Comparison of ENCODE assay signal across 8 mouse cellular contexts in the genomic region with DNA sequence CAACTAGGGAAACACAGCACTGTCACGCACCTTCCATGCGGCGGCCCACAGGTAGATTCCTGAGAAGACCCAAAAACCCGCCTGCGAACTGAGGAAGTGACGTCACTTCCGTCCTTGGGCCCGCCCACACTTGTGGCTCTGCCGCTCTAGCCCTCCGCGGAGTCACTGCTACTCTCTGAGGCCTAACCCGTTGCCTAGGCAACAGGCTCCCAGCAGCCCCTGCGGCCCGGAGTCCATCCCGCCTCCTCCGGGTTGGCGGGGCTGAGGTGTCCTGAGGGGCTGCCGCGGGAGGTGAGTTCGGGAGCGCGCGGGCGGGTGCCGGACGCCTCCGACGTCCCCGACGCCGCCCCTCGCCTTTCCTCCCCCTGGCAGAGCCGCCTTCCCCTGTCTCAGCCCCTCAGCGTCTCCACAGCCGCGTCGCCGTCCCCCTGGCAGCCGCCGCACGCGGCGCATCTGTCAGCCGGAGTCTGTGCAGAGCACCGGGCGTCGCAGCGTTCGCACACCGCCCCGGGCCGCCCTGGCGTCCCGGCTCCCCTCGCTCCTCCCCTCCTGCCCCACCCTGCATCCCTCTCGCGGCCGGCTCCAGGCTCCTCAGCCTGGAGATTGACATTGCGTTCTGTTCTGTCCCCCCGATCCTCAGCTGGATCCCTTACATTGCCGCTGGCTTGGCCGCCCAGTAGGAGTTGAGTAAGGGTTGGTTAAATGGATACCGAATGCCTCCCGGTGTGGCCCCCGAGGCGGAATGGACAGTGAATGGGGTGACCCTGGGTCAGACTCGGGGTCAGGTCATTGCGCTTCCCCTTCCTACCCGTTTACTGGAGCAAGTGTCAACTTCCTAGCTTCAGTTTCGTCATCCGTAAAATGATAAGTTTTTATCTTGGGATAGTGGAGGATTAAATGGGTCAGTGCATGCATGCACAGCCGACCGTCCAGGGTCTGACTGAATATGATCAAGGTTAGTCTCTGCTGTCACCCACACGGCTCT. TPM values are rescaled to one million over a fixed set of nuclear protein-coding genes. Genes with fewer than 3 reads are reported as not detected.
DNase-seq lines count a peak whose midpoint lies in the region; ATAC-seq and TF ChIP-seq lines count a peak whose summit lies in the region.

A gene (minus strand): TSS at position 110 of the 985 bp plus-strand sequence.
A gene (plus strand): TSS at position 229 of the 985 bp plus-strand sequence.

- H3K4me3 ChIP-seq in C2C12 (ENCODE audit: insufficient read depth, poor library complexity, severe bottlenecking) (peak within 1 kb of the TSS; percentile 79), myocyte (peak within 1 kb of the TSS; percentile 92)
- H3K4me3 ChIP-seq in erythroblast, embryonic 14.5 days (replicated peaks), result peak within 1 kb of the TSS; percentile 90
- H3K4me3 ChIP-seq in heart, embryonic 11.5 days (ENCODE audit: low read depth, low read length), result peak within 1 kb of the TSS; percentile 82
- peak within 1 kb of the TSS; percentile 86 for H3K4me3 ChIP-seq in kidney, embryonic 16.5 days (ENCODE audit: low read length)
- peak within 1 kb of the TSS; percentile 73 for H3K4me3 ChIP-seq in liver, adult 2 months (ENCODE audit: insufficient read depth, low read depth, low read length)

- H3K27ac ChIP-seq in heart, embryonic 11.5 days (ENCODE audit: low read depth, low read length), result peak within 1 kb of the TSS; percentile 77
- peak within 1 kb of the TSS; percentile 79 for H3K27ac ChIP-seq in kidney, embryonic 16.5 days (ENCODE audit: low read length)
- H3K27ac ChIP-seq in liver, adult 2 months (replicated peaks; ENCODE audit: insufficient read depth, low read depth, low read length), result peak within 1 kb of the TSS; percentile 82

- WGBS in heart, embryonic 11.5 days (ENCODE audit: insufficient replicate concordance), result under 1% methylated on average over 70 of the region's 74 CpGs
- under 1% methylated on average over 68 of the region's 74 CpGs for WGBS in kidney, embryonic 16.5 days
- under 1% methylated on average over 71 of the region's 74 CpGs for WGBS in liver, adult 2 months

- H3K4me2 ChIP-seq in heart, embryonic 11.5 days, result peak within 1 kb of the TSS; percentile 93
- peak within 1 kb of the TSS; percentile 96 for H3K4me2 ChIP-seq in kidney, embryonic 16.5 days (replicated peaks; ENCODE audit: low read depth, low read length)
- H3K4me2 ChIP-seq in myocyte (ENCODE audit: low read depth), result peak within 1 kb of the TSS; percentile 100

- H3K9ac ChIP-seq in heart, embryonic 11.5 days (ENCODE audit: low read depth, low read length), result peak within 1 kb of the TSS; percentile 83
- peak within 1 kb of the TSS; percentile 90 for H3K9ac ChIP-seq in kidney, embryonic 16.5 days (replicated peaks; ENCODE audit: low read length)
- H3K9ac ChIP-seq in liver, adult 2 months (ENCODE audit: low read depth, low read length), result peak within 1 kb of the TSS; percentile 81

- peak; percentile 91 for TF ChIP-seq POLR2A in brain, embryonic 14.5 days (IDR thresholded peaks at IDR 0.05; ENCODE audit: borderline replicate concordance, extremely low read depth, insufficient read depth, insufficient read length, poor library complexity, severe bottlenecking)
- peak; percentile 32; the same call in 1 of the 2 replicates for TF ChIP-seq POLR2A in liver, adult 2 months (IDR thresholded peaks at IDR 0.05; ENCODE audit: extremely low read depth, insufficient read depth, low read length)
- peak; percentile 82 for TF ChIP-seq POLR2A in myocyte (IDR thresholded peaks at IDR 0.05; ENCODE audit: insufficient read length, low read depth)

- no peaks in the 10 kb centered on the region for H3K27me3 ChIP-seq in C2C12 (ENCODE audit: control insufficient read depth, insufficient read depth, insufficient read length)
- H3K27me3 ChIP-seq in erythroblast, embryonic 14.5 days (ENCODE audit: control insufficient read depth), result no peaks in the 10 kb centered on the region
- no peaks in the 10 kb centered on the region for H3K27me3 ChIP-seq in heart, embryonic 11.5 days (ENCODE audit: control insufficient read depth, insufficient read depth, low read length)
- no peaks in the 10 kb centered on the region for H3K27me3 ChIP-seq in kidney, embryonic 16.5 days (ENCODE audit: insufficient read depth, low read length)
- no peaks in the 10 kb centered on the region for H3K27me3 ChIP-seq in liver, adult 2 months (ENCODE audit: control insufficient read depth, insufficient read depth, low read length)
- H3K27me3 ChIP-seq in myocyte (ENCODE audit: control insufficient read depth, insufficient read depth, insufficient read length), result no peaks in the 10 kb centered on the region
- no peaks in the 10 kb centered on the region for H3K27me3 ChIP-seq in splenic B cell, adult 2 months (ENCODE audit: control insufficient read depth, insufficient read depth, low read length, poor library complexity, severe bottlenecking)

- H3K36me3 ChIP-seq in C2C12 (ENCODE audit: control insufficient read depth, insufficient read depth) (no peaks in the 10 kb centered on the region), myocyte (ENCODE audit: control insufficient read depth, insufficient read depth) (no peaks in the 10 kb centered on the region)
- H3K36me3 ChIP-seq in erythroblast, embryonic 14.5 days (ENCODE audit: control insufficient read depth), result peaks cover 25% of the 10 kb centered on the region
- H3K36me3 ChIP-seq in heart, embryonic 11.5 days (ENCODE audit: control insufficient read depth, insufficient read depth, low read length), result no peaks in the 10 kb centered on the region
- H3K36me3 ChIP-seq in kidney, embryonic 16.5 days (ENCODE audit: insufficient read depth, low read length), result no peaks in the 10 kb centered on the region
- no peaks in the 10 kb centered on the region for H3K36me3 ChIP-seq in liver, adult 2 months (ENCODE audit: control insufficient read depth, insufficient read depth, low read length)
- no peaks in the 10 kb centered on the region for H3K36me3 ChIP-seq in splenic B cell, adult 2 months (ENCODE audit: control insufficient read depth, insufficient read depth, low read length, poor library complexity, severe bottlenecking)

- no peaks in the 10 kb centered on the region for H3K9me3 ChIP-seq in erythroblast, embryonic 14.5 days (ENCODE audit: control insufficient read depth, low read length)
- no peaks in the 10 kb centered on the region for H3K9me3 ChIP-seq in heart, embryonic 11.5 days (replicated peaks; ENCODE audit: control insufficient read depth, low read length)
- H3K9me3 ChIP-seq in kidney, embryonic 16.5 days (ENCODE audit: low read length), result no peaks in the 10 kb centered on the region

- TF ChIP-seq CTCF in C2C12 (IDR thresholded peaks at IDR 0.05; ENCODE audit: control insufficient read depth, insufficient read depth, insufficient read length), result no peak
- TF ChIP-seq CTCF in brain, embryonic 14.5 days (IDR thresholded peaks at IDR 0.05; ENCODE audit: borderline replicate concordance, extremely low read depth, insufficient read depth, insufficient read length), result no peak
- TF ChIP-seq CTCF in liver, adult 2 months (IDR thresholded peaks at IDR 0.05; ENCODE audit: low read depth, low read length), result no peak

- H3K4me1 ChIP-seq in erythroblast, embryonic 14.5 days (ENCODE audit: control insufficient read depth), result peaks cover 72% of the 10 kb centered on the region
- H3K4me1 ChIP-seq in heart, embryonic 11.5 days (ENCODE audit: control insufficient read depth, insufficient read depth, low read length), result peaks cover 10% of the 10 kb centered on the region; the same call in 1 of the 2 replicates
- H3K4me1 ChIP-seq in kidney, embryonic 16.5 days (ENCODE audit: insufficient read depth, low read length), result peaks cover 15% of the 10 kb centered on the region
- H3K4me1 ChIP-seq in liver, adult 2 months (ENCODE audit: control insufficient read depth, insufficient read depth, low read length), result peaks cover 11% of the 10 kb centered on the region

- H3K79me2 ChIP-seq in C2C12 (ENCODE audit: control insufficient read depth, insufficient read depth), result peaks cover 94% of the 10 kb centered on the region
- peaks cover 20% of the 10 kb centered on the region; the same call in 1 of the 2 replicates for H3K79me2 ChIP-seq in liver, adult 2 months (ENCODE audit: control insufficient read depth, insufficient read depth, low read length)
- H3K79me2 ChIP-seq in myocyte (ENCODE audit: control insufficient read depth, insufficient read depth), result peaks cover 53% of the 10 kb centered on the region

- DNase-seq in brain, embryonic 14.5 days (ENCODE audit: low read depth), result peak; percentile 99
- DNase-seq in liver, adult 2 months (ENCODE audit: extremely low read depth, low read depth, low spot score), result peak; percentile 88
- peak; percentile 99 for DNase-seq in splenic B cell, adult 2 months (ENCODE audit: low read depth, low spot score)

- H3K79me3 ChIP-seq in C2C12 (ENCODE audit: low read depth), result peaks cover 47% of the 10 kb centered on the region

- ATAC-seq in heart, embryonic 11.5 days (replicated peaks; ENCODE audit: insufficient number of reproducible peaks, low FRiP score, low TSS enrichment), result peak; percentile 99
- ATAC-seq in kidney, embryonic 16.5 days (ENCODE audit: low FRiP score, low TSS enrichment), result peak; percentile 99

- peak within 1 kb of the TSS; percentile 99 for H3ac ChIP-seq in C2C12 (ENCODE audit: control insufficient read depth, insufficient read length, low read depth)
- peak within 1 kb of the TSS; percentile 88 for H3ac ChIP-seq in myocyte (ENCODE audit: control insufficient read depth, insufficient read length)

TF ChIP-seq in C2C12, 6 proteins besides CTCF, POLR2A, EP300 and RAD21 (continues in another document):
- TF ChIP-seq FOSL1 (IDR thresholded peaks at IDR 0.05; ENCODE audit: insufficient read depth, low read length, poor library complexity, severe bottlenecking), result no peak

TF ChIP-seq in myocyte, 11 proteins besides CTCF, POLR2A, EP300 and RAD21 (continues in another document):
- peak; percentile 82 for TF ChIP-seq E2F4 (IDR thresholded peaks at IDR 0.05; ENCODE audit: insufficient read depth)

RNA-seq across cellular contexts. Expression of the first gene that starts in this region (rescaled TPM):
- 71.9 TPM for polyA plus RNA-seq in C2C12 (2012; fragmentation: generic; extraction: Trizol)
- 70.0 and 78.0 TPM in 2 replicates for polyA plus RNA-seq in brain, embryonic 14.5 days (2012; rRNA removed)
- 1.1 TPM in 2 replicates for polyA plus RNA-seq in erythroblast, embryonic 14.5 days (2012)
- polyA plus RNA-seq in heart, embryonic 11.5 days (2014; fragmentation: Nextera tagmentation; extraction: Ambion mirVana), result 70.5 and 71.3 TPM in 2 replicates
- 79.9 and 82.9 TPM in 2 replicates for polyA plus RNA-seq in kidney, embryonic 16.5 days (2015; fragmentation: Nextera tagmentation; extraction: Ambion mirVana)
- 20.4 and 20.8 TPM in 2 replicates for total RNA-seq in liver, adult 2 months (2014; rRNA removed)
- polyA plus RNA-seq in liver, adult 2 months (2012; rRNA removed), result 22.5 and 23.1 TPM in 2 replicates
- polyA plus RNA-seq in myocyte (2012; fragmentation: generic; extraction: Trizol), result 54.4 TPM

RNA-seq across cellular contexts. Expression of the second gene that starts in this region (rescaled TPM):
- polyA plus RNA-seq in C2C12 (2012; fragmentation: generic; extraction: Trizol) (3.4 TPM), myocyte (2012; fragmentation: generic; extraction: Trizol) (4.2 TPM)
- polyA plus RNA-seq in brain, embryonic 14.5 days (2012; rRNA removed), result 16.5 and 18.3 TPM in 2 replicates
- polyA plus RNA-seq in erythroblast, embryonic 14.5 days (2012), result 0.13 and 0.16 TPM in 2 replicates
- polyA plus RNA-seq in heart, embryonic 11.5 days (2014; fragmentation: Nextera tagmentation; extraction: Ambion mirVana), result 2.5 and 2.8 TPM in 2 replicates
- 3.6 and 4.5 TPM in 2 replicates for polyA plus RNA-seq in kidney, embryonic 16.5 days (2015; fragmentation: Nextera tagmentation; extraction: Ambion mirVana)
- total RNA-seq in liver, adult 2 months (2014; rRNA removed), result 2.5 and 3.0 TPM in 2 replicates
- 3.2 and 3.8 TPM in 2 replicates for polyA plus RNA-seq in liver, adult 2 months (2012; rRNA removed)

Comparison
In these comparisons a context has a peak if more than half of its experiments do, and no peak if none do; other contexts are left out.
1. Peak in every context shown above with its lines: DNase-seq, ATAC-seq, H3K4me3 ChIP-seq and H3K27ac ChIP-seq.
2. RNA of the first gene that starts in this region (polyA plus RNA-seq): 79.9 to 82.9 TPM in kidney, embryonic 16.5 days, 71.9 TPM in C2C12 (single experiment), 70.5 to 71.3 TPM in heart, embryonic 11.5 days, 70.0 to 78.0 TPM in brain, embryonic 14.5 days, 54.4 TPM in myocyte (single experiment) and 22.5 to 23.1 TPM in liver, adult 2 months; 1.1 TPM in erythroblast, embryonic 14.5 days; every median in the first group is over 10 times any median in the second.
3. POLR2A ChIP-seq: peak in every context shown above with its lines; median percentile 91 in brain, embryonic 14.5 days; 82 in myocyte; 32 in liver, adult 2 months.